Mouse (Mus musculus) A20 (cell line): Measurements from ENCODE around the gene Tor2a.

Experiments
- DNase-seq: peaks from one replicate; pipeline ENCODE4 v3.0.0-alpha.2; 2011; ENCODE audit warnings: low read depth, low spot score

Tor2a gene

DNA sequence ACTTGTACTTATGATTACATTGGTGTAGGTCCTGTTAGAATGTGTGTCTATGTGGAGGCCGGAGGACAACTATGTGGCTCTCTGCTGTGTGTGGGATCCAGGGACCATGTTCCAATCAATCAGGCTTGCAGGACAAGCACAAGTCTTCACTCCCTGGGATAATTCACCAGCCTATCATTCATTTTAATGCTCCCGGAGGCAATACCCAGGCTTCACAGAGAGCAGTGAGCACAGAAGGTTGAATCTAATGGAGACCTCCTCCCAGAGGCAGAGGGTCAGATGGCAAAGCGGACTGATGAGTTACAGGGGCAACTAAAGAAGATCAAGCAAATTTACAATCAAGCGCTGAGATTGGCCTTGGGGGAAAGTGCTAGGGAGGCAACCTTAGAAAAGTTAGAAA, 27.5 kb upstream of the Tor2a start:
- no peak for DNase-seq

DNA sequence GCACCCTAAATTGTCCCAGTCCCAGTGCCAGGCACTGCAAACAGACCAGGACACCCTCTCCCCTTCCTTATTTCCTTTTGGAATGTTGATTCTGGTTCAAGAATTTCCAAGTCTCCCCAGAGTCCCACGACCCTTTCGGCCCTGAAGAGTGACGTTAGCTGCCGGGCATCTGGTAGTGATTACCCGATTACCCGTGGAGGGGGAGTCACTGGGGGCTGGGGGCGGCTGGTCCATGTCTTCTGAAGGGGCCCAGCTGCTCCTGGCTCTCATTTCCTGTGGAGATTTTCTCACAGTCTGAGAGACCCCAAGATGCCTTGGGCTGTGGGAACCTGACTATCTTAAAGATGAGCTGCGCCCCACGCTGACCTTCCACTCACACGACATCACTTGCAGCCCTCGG, 26.2 kb upstream of the Tor2a start:
- DNase-seq: no peak

DNA sequence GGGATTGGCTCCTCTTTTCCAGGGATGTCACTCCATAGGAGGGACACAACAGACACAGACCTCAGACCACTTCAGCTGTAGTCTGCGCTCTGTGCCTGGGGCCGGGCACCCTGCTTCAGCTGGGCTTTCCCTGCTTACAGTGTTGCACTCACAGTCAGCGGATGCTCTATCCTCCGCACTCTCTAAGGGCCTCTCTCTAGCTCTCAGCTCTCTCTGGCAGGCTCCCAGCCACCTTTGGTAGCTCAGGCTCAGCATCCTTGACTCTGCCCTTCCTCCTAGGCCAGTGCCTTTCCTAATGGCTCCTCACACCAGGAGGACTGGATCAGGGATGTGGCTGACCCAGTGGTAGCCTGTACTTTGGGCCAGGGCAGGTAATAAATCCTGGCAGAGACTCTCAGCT, 25.1 kb upstream of the Tor2a start:
- no peak for DNase-seq

DNA sequence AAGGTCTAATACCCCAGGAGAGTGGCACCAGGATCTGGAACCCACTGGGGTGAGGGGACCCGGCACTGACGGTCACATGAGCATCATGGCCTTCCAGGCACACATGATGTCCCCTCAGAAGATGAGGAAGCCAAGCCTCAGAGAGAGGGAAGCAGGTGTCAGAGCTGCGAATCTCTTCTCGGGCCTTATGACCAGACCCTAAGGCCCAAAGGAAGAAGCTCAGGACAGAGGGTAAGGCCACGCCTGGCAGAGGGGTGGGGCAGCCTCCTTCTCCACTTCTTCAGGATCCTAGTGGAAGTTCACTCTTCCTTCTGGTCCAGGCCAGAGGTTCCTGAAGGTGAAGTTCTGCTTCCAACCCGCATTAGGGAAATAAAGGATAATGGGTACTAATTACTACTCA, 24.3 kb upstream of the Tor2a start:
- DNase-seq: no peak

DNA sequence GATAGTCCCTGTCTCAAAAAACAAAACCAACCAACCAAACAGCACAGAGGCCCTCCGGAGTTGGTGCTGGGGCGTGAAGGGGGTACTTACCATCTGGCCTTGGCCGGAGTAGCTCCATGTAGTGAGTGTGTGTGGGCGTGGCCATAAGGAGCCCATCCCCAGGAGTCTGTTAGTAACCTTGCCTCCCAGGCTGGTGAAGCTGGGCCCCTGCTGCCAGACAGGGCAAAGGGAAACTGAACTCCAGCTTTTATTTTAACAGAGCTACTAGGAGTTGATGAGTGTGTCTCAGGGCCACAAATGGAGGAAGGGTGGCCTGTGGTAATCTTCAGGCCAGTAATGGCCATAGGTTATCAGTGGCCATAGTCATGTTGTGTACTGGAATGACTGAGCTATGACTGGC, 22.6 kb upstream of the Tor2a start:
- no peak for DNase-seq

DNA sequence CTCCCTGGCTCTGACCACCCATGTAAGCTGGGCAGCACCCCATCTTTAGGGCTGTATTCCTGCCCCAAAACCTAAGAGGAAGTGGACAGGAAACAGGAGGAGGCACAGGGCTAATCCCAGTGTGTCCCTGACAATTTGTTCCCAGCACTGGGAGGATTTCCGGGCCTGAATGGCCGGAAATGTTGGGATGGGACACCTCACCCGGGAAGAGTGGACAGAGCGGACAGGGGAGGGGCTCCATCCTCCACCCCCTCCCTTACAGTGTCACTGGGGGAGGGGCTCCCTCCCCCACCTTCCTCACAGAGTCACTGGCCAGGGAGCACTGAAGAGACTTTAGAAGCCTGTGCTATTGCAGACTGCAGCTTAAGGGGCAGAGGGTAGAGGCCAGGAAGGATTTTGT, 22.1 kb upstream of the Tor2a start:
- no peak for DNase-seq

DNA sequence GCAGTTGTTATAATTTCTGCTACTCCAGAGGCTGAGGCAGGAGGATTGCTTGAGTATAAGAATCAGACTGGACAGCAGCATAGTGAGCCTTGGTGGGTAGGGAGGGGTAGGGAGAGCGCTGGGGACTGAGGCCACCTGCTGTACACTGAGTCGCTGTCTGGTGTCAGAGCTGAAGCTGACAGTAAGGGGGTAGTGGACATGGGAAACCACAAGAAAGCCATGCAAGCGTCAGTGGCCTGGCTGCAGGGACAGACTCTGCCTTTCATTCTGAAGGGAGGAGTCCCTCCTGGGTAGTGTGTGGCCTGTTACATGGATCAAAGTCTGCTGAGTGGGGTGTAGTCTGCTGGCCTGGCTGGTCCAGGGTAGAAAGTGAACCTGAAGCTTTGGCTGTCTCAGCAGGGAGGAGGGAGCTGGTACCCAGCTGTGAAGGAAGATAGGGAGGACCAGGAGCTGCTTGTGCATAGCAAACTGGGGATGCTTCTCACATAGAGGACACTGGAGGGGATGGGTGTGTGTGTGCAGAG, 20.7 kb upstream of the Tor2a start:
- DNase-seq: no peak

DNA sequence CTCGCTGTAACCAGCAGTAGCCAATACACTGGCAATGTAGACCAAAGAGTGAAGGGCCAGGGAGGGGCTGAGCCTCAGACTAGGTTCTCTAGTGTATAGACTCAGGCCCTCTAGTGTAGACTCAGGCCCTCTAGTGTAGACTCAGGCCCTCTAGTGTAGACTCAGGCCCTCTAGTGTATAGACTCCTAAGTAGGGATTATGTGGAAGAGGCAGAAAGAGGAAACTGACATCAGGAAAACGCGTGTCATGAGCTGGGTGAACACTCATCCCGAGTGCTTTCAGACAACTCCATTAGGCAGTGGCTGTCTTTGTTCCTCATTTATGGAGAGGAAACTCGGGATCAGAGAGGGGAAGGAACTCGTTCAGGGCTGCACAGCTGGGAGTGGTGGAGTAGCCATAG, 20.0 kb upstream of the Tor2a start:
- DNase-seq: no peak

DNA sequence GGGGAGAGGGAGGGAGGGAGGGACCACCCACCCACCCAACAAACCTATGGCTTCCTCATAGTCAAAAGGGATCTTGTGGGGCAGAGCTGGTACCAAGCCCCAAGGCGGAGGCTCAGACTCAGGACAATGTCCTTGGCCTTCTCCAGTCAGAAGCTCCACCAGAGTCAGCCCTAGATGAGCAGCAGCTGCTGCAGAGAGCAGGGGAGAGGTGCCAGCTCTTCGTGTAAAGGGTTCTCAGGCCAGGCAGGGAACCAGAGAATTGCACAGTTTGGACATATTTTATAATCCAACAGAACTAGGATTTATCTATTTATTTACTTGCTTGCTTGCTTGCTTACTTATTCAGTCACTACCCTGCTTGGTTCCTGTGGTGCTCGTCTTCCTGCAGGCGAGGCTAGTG, 17.7 kb upstream of the Tor2a start:
- no peak for DNase-seq

DNA sequence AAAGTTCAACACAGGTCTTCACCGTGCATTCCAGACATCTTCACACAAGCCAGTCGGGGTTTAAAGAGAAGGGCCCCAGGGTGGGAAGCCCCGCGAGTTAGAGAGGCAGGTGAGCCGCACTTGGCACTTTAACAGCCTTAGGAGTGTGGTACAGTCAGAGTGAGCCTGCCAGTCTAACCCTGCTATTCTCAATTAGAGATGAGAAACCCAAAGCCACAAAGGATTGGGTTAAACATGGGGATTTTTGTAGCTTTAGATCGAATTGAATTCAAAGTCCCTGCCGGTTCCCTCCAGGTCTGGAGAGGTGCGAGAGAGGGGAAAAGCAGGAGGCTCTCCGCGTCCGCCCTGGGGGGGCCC, 16.1 kb upstream of the Tor2a start, which contains the start of gene 6330409D20Rik:
Gene 6330409D20Rik (minus strand): TSS at position 101 of the 357 bp plus-strand sequence.
- DNase-seq: no peak

DNA sequence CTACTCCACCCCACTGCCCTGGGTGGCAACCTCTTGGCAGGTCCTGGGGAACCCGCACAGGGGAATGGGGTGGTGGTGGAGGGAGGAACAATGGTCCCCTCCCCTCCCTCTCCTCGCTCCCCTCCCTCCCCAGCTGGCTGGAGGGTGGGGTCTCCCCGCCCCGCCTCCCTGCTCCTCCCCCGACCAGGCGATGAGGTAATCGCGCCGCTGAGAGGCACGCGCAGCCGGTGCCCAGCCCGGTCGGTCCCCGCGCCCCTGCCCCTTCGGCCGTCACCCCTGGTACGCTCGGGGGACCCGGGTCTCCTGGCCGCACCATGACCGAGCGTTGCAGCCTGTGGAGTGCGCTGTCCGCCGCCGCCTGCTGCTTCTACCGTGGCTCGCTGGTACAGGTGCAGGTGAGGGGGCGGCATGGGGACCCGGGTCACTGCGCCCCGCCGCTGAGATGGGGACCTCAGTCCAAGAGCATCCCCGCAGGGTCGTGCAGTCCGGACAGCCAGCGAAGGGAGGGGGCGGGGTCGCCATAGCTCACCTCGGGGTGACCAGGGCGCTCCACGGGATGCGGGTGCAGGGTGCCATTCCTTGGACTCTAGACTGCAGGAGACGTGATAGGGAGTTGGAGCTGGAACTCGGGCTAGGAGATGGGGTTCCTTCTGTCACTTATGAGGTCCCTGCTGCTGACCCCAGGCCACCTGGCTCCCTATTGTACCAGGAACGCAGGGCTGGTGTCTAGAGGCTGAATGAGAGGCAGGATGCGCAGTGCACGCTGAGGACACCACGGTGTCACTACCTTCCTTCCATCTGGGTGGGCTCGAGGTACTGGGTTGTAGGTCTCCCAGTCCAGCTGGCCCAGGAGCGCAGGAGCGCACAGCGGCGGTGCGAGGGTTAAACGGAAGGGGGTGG, 15.5 kb upstream of the Tor2a start:
- DNase-seq: no peak

DNA sequence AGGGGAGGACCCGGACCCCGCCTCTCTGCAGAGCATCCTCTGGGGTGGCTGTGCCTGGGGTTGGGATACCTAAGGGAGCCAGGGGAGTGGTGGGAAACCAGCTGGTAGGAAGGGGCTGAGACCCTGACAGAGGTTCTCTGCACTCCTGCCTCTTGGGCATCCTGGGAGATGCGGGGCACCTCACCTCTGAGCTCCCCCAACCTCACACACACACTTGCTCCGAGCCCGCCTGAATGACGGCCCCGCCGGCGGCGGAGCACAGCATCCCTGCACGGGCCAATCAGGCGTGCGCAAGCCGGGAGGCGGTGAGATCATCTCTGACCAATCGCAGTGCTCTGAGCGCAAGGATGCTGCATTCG, 14.9 kb upstream of the Tor2a start:
- no peak for DNase-seq

DNA sequence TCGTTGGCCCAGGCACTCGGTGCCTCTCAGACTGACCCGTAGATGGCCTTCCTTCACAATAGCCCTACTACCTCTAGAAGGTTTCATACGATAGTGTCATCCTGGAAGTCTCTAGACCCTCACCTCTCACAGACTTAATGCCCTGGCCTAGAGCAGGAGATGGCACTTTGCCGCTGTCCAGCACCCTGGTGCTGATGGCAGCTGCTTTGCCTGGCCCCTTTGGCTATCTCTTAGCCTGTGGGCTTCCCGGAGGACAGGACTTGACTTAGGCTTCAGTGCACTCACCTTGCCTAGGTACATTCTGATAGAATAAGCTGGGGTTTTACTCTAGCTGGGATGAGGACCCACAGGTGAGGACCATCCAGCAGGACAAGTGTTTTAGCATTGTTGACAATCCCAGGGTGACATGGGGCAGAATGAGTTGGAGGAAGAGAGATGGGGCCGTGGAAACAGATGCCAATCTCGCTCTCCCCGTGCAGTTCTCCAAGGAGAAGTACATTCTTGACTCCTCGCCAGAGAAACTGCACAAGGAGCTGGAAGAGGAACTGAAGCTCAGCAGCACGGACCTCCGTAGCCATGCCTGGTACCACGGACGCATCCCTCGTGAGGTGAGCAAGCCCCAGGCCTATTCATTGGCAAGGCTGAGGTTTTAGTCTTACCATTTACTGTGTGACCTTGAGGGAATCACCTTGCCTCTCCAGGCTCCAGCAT, 12.6 kb upstream of the Tor2a start:
- no peak for DNase-seq

DNA sequence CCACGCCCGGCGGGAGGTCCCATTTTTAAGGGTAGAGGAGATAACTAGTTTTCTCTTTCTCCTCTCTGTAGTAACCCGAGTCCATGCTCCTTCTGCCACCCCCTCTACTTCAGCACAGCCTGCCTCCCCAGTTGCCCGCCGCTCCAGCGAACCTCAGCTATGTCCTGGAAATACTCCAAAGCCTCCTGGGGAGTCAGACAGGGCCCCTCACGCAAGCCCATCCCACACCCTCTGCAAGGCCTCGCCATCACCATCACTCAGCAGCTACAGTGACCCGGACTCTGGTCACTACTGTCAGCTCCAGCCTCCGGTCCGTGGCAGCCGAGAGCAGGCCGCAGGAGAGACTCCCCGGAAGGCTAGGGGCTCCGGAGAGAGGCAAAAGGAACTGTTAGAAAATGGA, 8.0 kb upstream of the Tor2a start:
- DNase-seq: no peak

DNA sequence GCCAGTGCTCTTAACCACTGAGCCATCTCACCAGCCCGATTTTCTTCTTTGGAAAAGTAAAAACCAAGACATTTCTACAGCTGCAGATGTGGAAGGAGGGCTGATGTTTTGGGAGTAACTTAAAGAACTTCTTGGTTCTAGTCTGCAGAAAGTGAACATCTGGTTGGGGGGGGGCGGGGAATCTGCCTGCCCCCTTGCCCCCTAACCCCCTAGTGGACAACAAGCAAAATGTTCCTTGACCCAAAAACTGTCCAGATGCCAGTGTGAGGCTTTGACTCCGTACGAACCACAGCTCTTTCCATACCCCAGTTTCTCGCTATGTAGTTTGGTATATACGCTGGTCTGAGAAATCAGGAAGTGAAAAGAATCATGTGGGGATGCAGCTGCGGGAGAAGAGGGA, 6.8 kb upstream of the Tor2a start:
- peak; percentile 34 for DNase-seq

DNA sequence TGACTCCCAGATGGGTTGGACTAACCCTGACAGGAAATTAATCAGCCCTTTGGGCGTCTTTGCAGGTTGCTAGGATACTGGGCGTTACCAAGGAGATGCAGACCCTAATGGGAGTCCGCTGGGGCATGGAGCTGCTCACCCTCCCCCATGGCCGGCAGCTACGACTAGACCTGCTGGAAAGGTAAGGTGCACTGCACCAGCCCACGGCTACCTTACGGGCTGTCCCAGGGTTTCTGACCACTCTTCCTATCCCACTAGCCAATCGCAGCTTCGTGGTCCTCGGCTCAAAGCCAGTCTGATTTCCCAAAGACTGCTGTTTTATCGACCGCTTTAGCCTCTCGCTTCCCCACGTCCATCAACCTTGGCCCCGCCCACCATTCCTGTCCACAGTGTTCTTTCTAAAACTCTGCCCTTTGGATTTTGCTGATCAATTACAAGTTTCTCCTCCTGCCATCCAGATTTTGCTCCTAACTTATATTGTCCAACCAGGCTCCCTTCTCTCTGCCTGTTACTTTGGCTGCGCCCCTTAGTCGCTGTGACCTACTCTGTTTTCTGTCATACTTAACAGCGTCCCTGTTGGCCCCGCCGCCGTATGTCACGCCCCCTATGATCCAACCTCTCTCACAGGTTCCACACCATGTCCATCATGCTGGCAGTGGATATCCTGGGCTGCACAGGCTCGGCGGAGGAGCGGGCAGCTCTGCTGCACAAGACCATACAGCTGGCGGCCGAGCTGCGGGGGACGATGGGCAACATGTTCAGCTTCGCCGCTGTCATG, 6.0 kb upstream of the Tor2a start:
- DNase-seq: no peak

DNA sequence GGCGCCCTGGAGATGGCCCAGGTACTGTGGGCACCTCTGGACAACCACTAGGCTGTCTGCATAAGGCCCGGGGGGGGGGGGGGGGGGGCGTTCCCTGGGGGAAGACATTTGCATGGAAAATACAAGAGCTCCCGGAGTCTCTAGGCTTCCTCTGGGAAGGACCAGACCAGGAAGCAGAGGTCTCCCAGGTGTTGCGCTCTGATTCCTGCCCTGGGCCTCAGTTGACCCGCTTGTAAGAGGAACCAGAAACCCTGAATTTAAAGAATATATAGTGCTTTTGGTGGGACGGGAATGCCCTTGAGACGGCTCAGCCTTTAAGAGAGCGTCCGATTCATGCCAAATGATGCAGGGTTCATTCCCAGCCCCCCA, 5.4 kb upstream of the Tor2a start:
- DNase-seq: no peak

DNA sequence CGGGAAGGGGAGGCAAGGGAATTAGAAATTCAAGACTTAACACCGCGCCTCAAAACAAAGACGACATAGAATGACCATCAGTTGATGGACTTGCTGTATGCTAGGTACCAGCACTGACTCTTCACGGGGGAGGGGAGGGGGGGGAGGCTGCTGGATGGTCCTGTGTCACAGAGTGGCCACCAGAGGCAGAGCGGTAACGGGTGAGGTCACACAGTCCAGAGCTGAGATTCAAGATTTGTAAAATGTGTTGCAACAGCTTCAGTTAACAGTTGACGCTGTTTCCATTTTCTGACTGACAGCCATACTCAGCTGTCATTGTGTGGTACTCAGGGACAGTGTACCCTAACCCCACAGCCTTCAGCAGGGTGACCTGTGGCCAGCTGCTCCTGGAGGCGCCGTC, 4.9 kb upstream of the Tor2a start:
- no peak for DNase-seq

DNA sequence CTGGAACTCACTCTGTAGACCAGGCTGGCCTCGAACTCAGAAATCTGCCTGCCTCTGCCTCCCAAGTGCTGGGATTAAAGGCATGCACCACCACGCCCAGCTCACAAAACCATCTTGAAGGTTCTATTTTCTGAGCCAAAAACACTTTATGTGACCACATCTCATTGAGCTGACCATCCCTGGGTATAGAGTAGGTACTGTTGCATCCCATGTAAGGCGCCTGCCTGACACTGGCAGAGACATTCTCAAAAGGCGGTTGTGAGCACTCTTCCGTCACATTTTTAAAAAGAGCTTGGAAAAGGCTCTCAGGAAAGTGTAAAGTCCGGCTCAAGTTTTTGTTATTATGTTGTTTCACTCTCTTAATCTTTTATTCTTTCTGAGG, 369 bp upstream of the Tor2a start:
- DNase-seq: no peak

DNA sequence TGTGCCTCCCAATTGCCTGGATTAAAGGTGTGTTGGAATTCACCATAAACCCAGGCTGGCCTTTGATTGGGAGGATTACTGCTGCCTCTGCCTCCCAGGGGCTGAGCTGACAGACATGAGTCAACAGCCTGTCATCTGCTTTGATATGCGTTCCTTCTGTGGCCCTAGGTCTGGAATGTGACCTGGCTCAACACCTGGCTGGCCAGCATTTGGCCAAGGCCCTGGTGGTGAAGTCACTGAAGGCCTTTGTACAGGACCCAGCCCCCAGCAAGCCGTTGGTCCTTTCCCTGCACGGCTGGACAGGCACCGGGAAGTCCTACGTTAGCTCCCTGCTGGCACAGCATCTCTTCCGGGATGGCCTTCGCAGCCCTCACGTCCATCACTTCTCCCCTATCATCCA, 1.5 kb downstream of the Tor2a start:
- no peak for DNase-seq

DNA sequence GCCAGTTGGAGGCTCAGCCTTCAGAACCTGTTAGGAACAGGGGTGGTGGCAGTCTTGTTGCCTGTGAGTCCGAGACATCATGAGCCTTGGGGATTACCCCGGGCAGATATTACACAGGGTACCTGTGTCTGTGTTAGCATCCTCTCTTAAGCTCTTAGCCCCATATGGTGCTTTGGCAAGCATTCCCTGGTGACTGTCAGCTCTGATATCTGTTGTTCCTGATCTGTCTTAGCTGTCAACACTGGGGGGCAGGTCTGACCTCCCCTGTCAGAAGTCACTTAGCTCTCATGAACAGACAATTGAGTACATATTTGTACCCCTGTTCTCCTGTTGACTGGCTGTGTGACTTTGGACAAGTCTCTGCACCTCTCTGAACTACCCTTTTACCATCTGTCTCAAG, 2.0 kb downstream of the Tor2a start:
- DNase-seq: no peak

DNA sequence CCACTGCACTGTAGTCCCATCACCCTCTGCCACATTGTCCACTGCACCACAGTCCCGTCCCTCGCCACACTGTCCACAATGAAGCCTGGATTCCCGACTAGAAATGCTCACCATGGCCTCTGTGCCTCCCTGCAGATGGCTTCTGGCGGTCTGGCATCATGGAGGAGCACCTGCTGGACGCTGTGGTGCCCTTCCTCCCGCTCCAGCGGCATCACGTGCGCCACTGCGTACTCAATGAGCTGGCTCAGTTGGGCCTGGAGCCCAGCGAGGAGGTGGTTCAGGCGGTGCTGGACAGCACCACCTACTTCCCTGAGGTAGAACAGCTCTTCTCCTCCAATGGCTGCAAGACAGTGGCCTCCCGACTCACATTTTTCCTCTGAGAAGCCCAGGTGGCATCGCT, 4.3 kb downstream of the Tor2a start:
- no peak for DNase-seq
